Mouse (Mus musculus) lung, embryonic 14.5 days (tissue): Measurements from ENCODE around the gene Ppp4r1. TPM values are rescaled to one million over a fixed set of nuclear protein-coding genes. Genes with fewer than 3 reads are reported as not detected.

Experiments used
- ATAC-seq: fragments of 200-750 bp; cut with Nextera tagmentation; 2 replicates; pipeline ENCODE4 v1.8.0; 2017; ENCODE audit warnings: mild to moderate bottlenecking, moderate TSS enrichment, moderate library complexity; ENCODE audit not compliant: insufficient read depth
- DNase-seq: peaks from one replicate; pipeline ENCODE4 v3.0.0-alpha.2; 2015
- H3K27ac ChIP-seq: fragments of 300-500 bp; sonication (generic); 2 replicates; pipeline ENCODE4 v1.5.1; 2014; ENCODE audit warnings: low read depth, mild to moderate bottlenecking, moderate library complexity
- H3K27me3 ChIP-seq: fragments of 300-500 bp; sonication (generic); 2 replicates; pipeline ENCODE4 v1.6.1; 2014; ENCODE audit warnings: low read length, control low read depth; ENCODE audit not compliant: insufficient read depth
- H3K36me3 ChIP-seq: fragments of 300-500 bp; sonication (generic); 2 replicates; pipeline ENCODE4 v1.6.1; 2014; ENCODE audit warnings: control low read depth; ENCODE audit not compliant: insufficient read depth
- H3K4me1 ChIP-seq: fragments of 300-500 bp; sonication (generic); 2 replicates; pipeline ENCODE4 v1.6.1; 2014; ENCODE audit warnings: antibody characterized with exemption, control low read depth; ENCODE audit not compliant: insufficient read depth
- H3K4me2 ChIP-seq: fragments of 300-500 bp; sonication (generic); 2 replicates; pipeline ENCODE4 v1.6.1; 2014; ENCODE audit warnings: mild to moderate bottlenecking
- H3K4me3 ChIP-seq: fragments of 300-500 bp; sonication (generic); 2 replicates; pipeline ENCODE4 v1.5.1; 2014; ENCODE audit warnings: low read depth, low read length
- H3K9ac ChIP-seq: fragments of 300-500 bp; sonication (generic); 2 replicates; pipeline ENCODE4 v1.6.1; 2014
- H3K9me3 ChIP-seq: fragments of 300-500 bp; sonication (generic); 2 replicates; pipeline ENCODE4 v1.6.1; 2016; ENCODE audit warnings: low read depth, low read length, control low read depth
- CTCF ChIP-seq: IDR thresholded peaks from 2 replicates; pipeline ENCODE4 v1.5.1; 2016; ENCODE audit warnings: antibody characterized with exemption, low read depth
- WGBS: fragments of 180-500 bp; shearing (Covaris S2); extraction: QIAGEN DNeasy Blood & Tissue Kit; methylation state at CpG from one replicate; pipeline ENCODE4 v1.1.7; 2014; 5-methylcytosine and 5-hydroxymethylcytosine counted together
- polyA plus RNA-seq: library from polyadenylated mRNA; unstranded; fragments of >200 nt; fragmentation: Nextera tagmentation; extraction: Ambion mirVana; gene quantifications from 2 replicates; pipeline ENCODE4 v1.2.1, GENCODE M21; 2014

Gene Ppp4r1
- polyA plus RNA-seq, 1 experiment from 2014 or later, result 50.6 TPM

- Histone ChIP-seq H3K27me3 (no peaks in the 10 kb centered on the region), H3K4me3 (no peak overlapping the region), H3K27ac (no peak overlapping the region), H3K4me2 (no peak overlapping the region), H3K4me1 (no peaks in the 10 kb centered on the region), H3K9ac (no peak overlapping the region), H3K36me3 (peaks cover 75% of the 10 kb centered on the region), H3K9me3 (no peaks in the 10 kb centered on the region)
- WGBS, result 71% methylated on average over 6 of the region's 6 CpGs
- ATAC-seq (no peak), DNase-seq (no peak)
- TF ChIP-seq CTCF, result no peak
These were observed 71.0 kb downstream of the Ppp4r1 start for GRCm38 (mm10) chr17:65853326-65853725.

DNA sequence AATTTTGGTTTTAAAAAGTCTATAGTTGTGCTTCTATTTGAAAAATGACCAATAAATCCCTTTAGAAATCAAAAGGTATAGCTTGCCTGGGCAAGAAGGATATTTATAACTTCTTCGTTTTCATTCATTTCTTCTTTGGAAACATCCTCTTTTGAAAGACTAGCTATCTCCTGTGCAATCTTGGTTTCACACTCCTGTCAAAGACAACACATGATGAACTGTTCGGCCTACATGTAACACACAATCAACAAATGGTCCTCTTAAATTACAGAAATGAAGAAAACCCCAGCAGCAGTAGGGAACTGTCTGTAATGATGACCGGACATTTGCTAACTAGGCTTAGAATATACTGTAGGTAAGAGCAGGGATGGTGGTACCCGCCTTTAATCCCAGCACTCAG is 71.6 kb downstream of the Ppp4r1 start:
- WGBS, result 91% methylated on average over 4 of the region's 4 CpGs
- DNase-seq (no peak), ATAC-seq (no peak)
- Histone ChIP-seq H3K27me3 (no peaks in the 10 kb centered on the region), H3K9ac (no peak overlapping the region), H3K4me3 (no peak overlapping the region), H3K27ac (no peak overlapping the region), H3K4me2 (no peak overlapping the region), H3K4me1 (no peaks in the 10 kb centered on the region), H3K36me3 (peaks cover 75% of the 10 kb centered on the region), H3K9me3 (no peaks in the 10 kb centered on the region)
- TF ChIP-seq CTCF, result no peak

GRCm38 (mm10) chr17:65857617-65858016 is 75.2 kb downstream of the Ppp4r1 start:
- Histone ChIP-seq H3K27ac (no peak overlapping the region), H3K4me2 (no peak overlapping the region), H3K4me3 (no peak overlapping the region), H3K9ac (no peak overlapping the region), H3K36me3 (peaks cover 63% of the 10 kb centered on the region), H3K9me3 (no peaks in the 10 kb centered on the region), H3K27me3 (no peaks in the 10 kb centered on the region), H3K4me1 (no peaks in the 10 kb centered on the region)
- TF ChIP-seq CTCF, result no peak
- WGBS, result 38% methylated on average over 4 of the region's 4 CpGs
- no peak for ATAC-seq
- no peak for DNase-seq

GRCm38 (mm10) chr17:65862579-65862978 is 80.2 kb downstream of the Ppp4r1 start:
- H3K4me3 ChIP-seq, result no peak overlapping the region
- H3K9me3 ChIP-seq, result no peaks in the 10 kb centered on the region
- peaks cover 49% of the 10 kb centered on the region for H3K36me3 ChIP-seq
- ATAC-seq (0 out of 2 replicates have a peak, but pooled peaks have one; percentile 38), DNase-seq (peak; percentile 74)
- WGBS, result 62% methylated on average over 4 of the region's 4 CpGs
- TF ChIP-seq CTCF, result peak; percentile 60
- H3K27ac ChIP-seq, result no peak overlapping the region
- no peak overlapping the region for H3K9ac ChIP-seq
- no peak overlapping the region for H3K4me2 ChIP-seq
- H3K4me1 ChIP-seq, result no peaks in the 10 kb centered on the region
- no peaks in the 10 kb centered on the region for H3K27me3 ChIP-seq

GRCm38 (mm10) chr17:65863830-65864229 is 81.5 kb downstream of the Ppp4r1 start:
- WGBS, result 92% methylated on average over 12 of the region's 12 CpGs
- ATAC-seq, result no peak
- Histone ChIP-seq H3K4me3 (no peak overlapping the region), H3K27ac (no peak overlapping the region), H3K4me2 (no peak overlapping the region), H3K36me3 (peaks cover 39% of the 10 kb centered on the region), H3K9me3 (no peaks in the 10 kb centered on the region), H3K4me1 (no peaks in the 10 kb centered on the region), H3K9ac (no peak overlapping the region), H3K27me3 (no peaks in the 10 kb centered on the region)
- TF ChIP-seq CTCF, result no peak
- no peak for DNase-seq

GRCm38 (mm10) chr17:65864742-65865141 is 82.4 kb downstream of the Ppp4r1 start:
- no peaks in the 10 kb centered on the region for H3K9me3 ChIP-seq
- 35% methylated on average over 4 of the region's 4 CpGs for WGBS
- no peak overlapping the region for H3K4me2 ChIP-seq
- H3K4me1 ChIP-seq, result no peaks in the 10 kb centered on the region
- no peaks in the 10 kb centered on the region for H3K27me3 ChIP-seq
- peak; percentile 88 for TF ChIP-seq CTCF
- DNase-seq (peak; percentile 85), ATAC-seq (no peak)
- peaks cover 35% of the 10 kb centered on the region for H3K36me3 ChIP-seq
- H3K4me3 ChIP-seq, result no peak overlapping the region
- no peak overlapping the region for H3K9ac ChIP-seq
- no peak overlapping the region for H3K27ac ChIP-seq

- Histone ChIP-seq H3K9me3 (no peaks in the 10 kb centered on the region), H3K9ac (no peak overlapping the region), H3K4me1 (no peaks in the 10 kb centered on the region), H3K4me3 (no peak overlapping the region), H3K36me3 (peaks cover 32% of the 10 kb centered on the region), H3K4me2 (no peak overlapping the region), H3K27ac (no peak overlapping the region), H3K27me3 (no peaks in the 10 kb centered on the region)
- DNase-seq, result no peak
- no peak for ATAC-seq
- no peak for TF ChIP-seq CTCF
These were observed 82.9 kb downstream of the Ppp4r1 start for GRCm38 (mm10) chr17:65865265-65865664.

DNA sequence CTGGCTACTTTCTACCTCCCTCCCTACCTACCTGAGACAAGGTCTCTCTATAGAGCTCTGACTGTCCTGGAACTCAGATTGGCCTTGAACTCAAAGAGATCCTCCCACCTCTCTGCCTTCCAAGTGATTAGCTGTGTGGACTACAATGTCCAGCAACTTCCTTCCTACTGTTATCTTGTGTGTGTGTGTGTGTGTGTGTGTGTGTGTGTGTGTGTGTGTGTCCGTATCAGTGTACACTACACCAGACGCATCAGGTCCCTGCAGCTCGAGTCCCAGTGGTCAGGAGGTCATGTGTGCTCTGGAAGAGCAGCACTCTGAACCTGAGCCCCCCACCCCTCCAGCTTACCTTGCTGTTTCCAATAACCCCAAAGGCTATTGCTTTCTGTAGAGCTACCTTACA is 83.8 kb downstream of the Ppp4r1 start:
- no peak for ATAC-seq
- Histone ChIP-seq H3K9me3 (no peaks in the 10 kb centered on the region), H3K36me3 (peaks cover 23% of the 10 kb centered on the region), H3K27me3 (no peaks in the 10 kb centered on the region), H3K4me1 (no peaks in the 10 kb centered on the region), H3K27ac (no peak overlapping the region), H3K4me2 (no peak overlapping the region), H3K9ac (no peak overlapping the region), H3K4me3 (no peak overlapping the region)
- 65% methylated on average over 3 of the region's 3 CpGs for WGBS
- no peak for TF ChIP-seq CTCF
- no peak for DNase-seq
